Mouse (Mus musculus): Measurements from ENCODE around the gene Apol7a. TPM values are rescaled to one million over a fixed set of nuclear protein-coding genes. Genes with fewer than 3 reads are reported as not detected.

Gene Apol7a
- total RNA-seq, 2 experiments from 2014 or later: not detected

DNA sequence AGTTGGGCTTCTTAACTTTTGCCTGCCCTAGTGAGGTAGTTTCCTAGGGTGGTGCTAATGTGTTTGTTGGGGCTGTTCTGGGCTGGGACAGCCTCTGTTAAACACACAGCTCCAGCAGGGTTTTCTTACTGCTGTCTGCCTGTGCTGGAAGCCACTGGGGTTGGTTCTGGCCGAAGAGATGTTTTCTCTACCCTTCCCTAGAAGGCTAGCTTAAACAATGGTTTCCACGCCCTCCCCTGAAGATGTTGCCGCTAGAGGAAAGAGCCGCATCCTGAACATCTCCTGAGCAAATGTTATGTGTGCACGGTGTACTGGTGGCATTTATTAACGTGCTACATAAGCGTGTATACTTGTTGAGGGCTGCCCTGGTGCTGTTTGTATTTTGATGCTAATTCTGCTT is 50.8 kb downstream of the Apol7a start:
- DNase-seq (ENCODE audit: low spot score in 2 of 2): no peak

DNA sequence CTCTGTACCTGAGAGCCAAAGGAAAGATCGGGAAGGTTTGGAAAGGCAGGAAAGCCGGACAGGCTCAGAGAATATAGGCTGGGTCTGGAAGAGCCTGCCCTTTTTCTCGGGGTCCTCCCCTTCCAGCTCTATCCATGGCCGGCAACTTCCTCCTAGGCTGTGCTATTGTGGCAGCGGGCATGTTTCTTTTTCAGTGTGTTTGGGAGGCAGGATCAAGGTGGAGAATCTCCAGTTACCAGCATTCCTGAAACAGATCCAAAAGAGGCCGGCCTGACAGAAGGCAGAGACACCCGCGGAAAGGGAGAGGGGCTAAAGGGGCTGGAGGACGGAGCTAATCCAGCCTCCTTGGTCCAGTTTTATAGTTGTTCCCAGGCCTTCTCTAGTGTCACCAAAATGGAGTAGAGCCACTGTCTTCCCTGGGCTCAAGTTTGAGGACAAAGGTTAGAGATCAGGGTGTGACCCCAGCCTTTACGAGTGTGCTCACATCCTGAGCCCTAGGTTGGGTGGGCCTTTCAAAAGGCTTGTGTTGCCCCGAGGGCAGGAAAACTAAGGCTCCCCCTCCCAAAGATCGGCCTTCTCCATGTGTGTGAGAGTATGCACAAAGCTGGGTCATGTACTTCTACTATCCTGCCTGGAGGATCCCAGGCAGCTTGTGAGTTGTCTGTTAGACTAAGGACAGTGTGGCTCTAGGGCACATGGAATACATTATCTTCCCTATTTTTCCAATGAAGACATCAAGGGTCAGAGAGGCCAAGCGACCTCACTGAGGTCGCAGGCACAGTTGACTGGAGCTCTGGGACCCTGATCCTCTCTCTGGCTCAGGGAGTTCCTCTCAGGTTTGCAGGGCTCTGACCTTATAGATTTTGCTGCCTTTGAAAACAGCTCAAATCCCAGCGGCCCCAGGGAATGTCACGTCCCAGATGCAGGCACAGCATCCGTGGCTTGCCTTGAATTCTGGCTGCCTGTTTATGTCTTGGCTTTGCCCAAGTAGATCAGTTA is 54.5 kb downstream of the Apol7a start:
- no peak for DNase-seq (ENCODE audit: low spot score in 2 of 2)

DNA sequence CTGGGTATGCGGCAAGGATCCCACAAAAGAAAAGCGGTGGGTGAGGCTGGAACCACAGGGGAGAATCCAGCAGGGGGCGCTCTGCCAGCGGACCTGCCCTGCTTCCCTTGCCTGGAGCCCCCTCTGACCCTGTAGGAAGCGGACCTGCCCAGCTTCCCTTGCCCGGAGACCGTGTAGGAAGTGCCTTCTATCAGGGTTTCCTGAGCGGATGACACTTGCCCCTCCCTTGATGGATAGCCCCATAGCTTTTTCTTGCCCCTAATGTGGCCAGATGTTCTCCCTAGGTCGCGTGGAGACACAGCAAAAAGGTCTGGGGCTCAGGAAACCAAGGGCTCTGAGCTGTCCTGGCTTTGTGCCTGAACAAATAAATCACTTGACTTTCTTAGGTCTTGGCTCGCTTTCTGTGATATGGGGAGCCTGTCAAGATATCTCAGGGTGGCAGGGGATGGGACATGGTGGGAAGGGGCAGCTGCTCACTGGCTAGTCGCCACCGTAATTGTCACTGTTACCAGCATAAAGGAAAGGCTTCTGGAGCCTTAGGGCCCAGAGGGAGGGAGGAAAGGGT is 55.3 kb downstream of the Apol7a start:
- DNase-seq (ENCODE audit: low spot score in 2 of 2): peak; percentile 42 to 72

DNA sequence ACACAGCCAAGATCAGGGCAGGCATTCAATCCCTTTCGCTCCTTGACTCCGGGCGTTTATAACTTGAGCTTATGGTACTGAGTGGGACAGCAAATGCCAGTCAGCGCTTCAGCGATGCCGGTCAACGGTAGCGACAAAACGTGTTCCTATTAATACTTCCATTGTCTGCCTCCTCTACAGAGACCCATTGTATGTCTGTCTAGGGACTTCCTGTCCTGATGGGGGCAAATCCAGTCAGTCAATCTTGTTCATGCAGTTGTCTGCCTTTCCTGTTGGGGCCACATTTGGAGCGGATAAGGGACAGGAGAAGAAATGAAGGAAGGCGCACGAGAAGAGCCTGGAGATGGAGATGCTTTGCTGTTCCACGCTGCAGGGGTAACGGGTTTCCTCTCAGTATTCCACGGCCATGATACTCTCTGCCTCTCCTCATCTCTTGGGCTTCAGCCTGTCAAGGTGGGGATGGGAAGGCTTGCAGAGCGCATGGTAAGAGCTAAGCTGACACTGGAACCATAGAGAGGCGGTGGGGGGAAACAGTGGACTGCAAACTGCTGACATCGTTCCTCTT is 55.9 kb downstream of the Apol7a start:
- DNase-seq (ENCODE audit: low spot score in 2 of 2): no peak

DNA sequence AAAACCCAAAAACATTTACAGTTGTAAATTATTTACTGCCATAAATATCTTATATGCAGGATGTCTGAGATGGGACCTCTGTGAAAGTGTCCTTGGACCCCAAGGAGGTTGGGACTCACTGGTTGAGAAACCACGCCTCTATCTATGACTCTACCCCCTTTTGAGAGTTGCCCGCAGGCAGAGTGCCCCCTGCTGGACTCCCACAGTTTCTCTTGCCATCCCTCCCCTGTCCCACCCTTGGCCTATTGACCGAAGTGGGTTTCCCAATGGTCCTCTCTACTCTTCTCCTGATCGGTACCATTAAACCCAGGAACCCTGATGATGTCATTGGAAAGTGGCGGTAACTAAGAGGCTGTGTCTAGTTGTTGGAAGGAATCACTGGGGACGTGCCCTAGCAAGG is 56.9 kb downstream of the Apol7a start:
- no peak for DNase-seq (ENCODE audit: low spot score in 2 of 2)

DNA sequence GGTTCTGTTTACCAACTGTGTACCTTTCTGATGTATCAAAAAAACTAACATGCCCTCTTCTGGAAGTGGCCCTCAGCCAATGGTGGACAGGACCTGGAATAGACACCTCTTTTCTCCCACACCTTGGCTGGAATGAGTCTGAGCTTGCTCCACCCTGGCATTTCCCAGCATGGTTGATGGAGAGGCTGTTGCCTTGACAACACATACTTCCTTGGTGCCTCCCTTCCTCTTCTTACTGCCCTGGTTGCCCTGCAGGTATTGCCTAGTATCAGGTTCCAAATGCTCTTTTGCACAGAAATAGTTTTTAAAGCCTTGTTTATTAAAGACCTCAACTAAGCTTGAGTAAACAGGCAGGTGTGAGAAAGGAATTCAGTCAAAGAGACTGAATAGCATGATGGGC is 58.3 kb downstream of the Apol7a start:
- DNase-seq (ENCODE audit: low spot score in 2 of 2): no peak

DNA sequence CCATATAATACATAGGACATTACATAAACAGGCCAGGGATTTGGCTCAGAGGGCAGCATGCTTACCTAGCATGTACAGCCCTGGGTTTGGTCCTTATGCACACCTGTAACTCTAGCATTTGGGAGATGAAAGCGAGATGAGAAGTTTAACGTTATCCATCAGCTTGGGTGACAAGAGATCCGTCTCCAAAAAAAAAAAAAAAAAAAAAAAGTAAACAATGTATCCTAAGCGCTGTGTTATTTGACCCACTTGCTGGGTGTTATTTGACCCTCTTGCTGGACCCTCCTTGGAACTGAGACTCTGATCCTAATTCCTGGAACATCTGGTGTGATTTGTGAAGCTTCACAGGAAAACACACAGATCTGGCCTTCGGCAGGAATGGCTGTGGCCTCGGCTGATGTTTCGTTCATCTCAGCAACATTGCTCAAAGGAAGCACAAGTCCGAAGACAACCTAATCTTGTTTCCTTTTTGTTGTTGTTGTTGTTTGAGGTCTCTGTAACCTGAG is 59.9 kb downstream of the Apol7a start:
- DNase-seq (ENCODE audit: low spot score in 2 of 2): no peak

DNA sequence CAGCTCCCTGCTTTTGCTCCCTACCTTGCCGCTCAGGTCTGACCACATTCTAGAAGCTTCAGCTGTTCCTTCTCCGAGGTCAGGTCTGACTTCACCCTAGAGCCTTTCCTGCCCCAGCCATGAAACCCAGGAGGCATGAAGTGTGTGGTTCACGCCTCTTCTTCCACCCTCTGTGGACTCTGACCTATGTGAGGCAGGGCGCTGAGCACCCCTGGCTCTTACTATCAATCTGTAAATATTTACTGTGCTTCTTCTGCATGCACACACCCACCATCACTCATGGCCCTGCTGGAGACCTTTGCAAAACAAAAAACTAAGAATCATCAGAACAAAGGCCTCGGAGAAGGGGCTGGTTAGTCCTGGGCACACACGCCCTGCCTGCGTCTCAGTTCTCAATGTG is 60.5 kb downstream of the Apol7a start:
- no peak for DNase-seq (ENCODE audit: low spot score in 2 of 2)

Other genes starting within 250 kb of the Apol7a start
- 100 to 1,000 TPM; 238 to 245 TPM for gene Rbfox2, start 92.1 kb downstream of the Apol7a start, total RNA-seq (2021)
- not detected for gene Apol9a, start 12.0 kb upstream of the Apol7a start, total RNA-seq (2021)
- gene Apol7b, start 48.4 kb upstream of the Apol7a start, total RNA-seq (2021): not detected
- not detected for gene Apol10a, start 77.9 kb upstream of the Apol7a start, total RNA-seq (2021)
- gene Apol11a, start 109.2 kb upstream of the Apol7a start, total RNA-seq (2021): not detected
- not detected for gene Apol7c, start 134.2 kb upstream of the Apol7a start, total RNA-seq (2021)
- not detected for gene 1700025B11Rik, start 162.8 kb upstream of the Apol7a start, total RNA-seq (2021)
- gene Apol10b, start 197.0 kb upstream of the Apol7a start, total RNA-seq (2021): under 1 TPM in 1 of 2 experiments, not detected in 1; 0.18 TPM
- gene Gm36245, start 200.1 kb upstream of the Apol7a start, total RNA-seq (2021): not detected
- not detected for gene Apol11b, start 244.2 kb upstream of the Apol7a start, total RNA-seq (2021)